Mouse (Mus musculus): ENCODE measurements around the gene Meaf6.

The Meaf6 gene

GRCm38 (mm10) chr4:125145213-125145612 lies 60.3 kb downstream of the Meaf6 start:
- no peak for DNase-seq

- no peak for DNase-seq
Measured at GRCm38 (mm10) chr4:125147970-125148369, 63.0 kb downstream of the Meaf6 start.

GRCm38 (mm10) chr4:125149460-125149859 lies 64.5 kb downstream of the Meaf6 start:
- no peak for DNase-seq

GRCm38 (mm10) chr4:125152469-125152868 lies 67.5 kb downstream of the Meaf6 start:
- no peak for DNase-seq

- no peak for DNase-seq
Measured at GRCm38 (mm10) chr4:125153659-125154241, 68.8 kb downstream of the Meaf6 start.

- DNase-seq = no peak
Measured at GRCm38 (mm10) chr4:125155646-125156045, 70.7 kb downstream of the Meaf6 start.

- no peak for DNase-seq
Measured at GRCm38 (mm10) chr4:125157322-125157721, 72.4 kb downstream of the Meaf6 start.

GRCm38 (mm10) chr4:125158081-125158480 lies 73.1 kb downstream of the Meaf6 start:
- no peak for DNase-seq

- DNase-seq = no peak
Measured at GRCm38 (mm10) chr4:125158581-125159317, 73.8 kb downstream of the Meaf6 start.

GRCm38 (mm10) chr4:125160320-125160950 lies 75.5 kb downstream of the Meaf6 start:
- peak; percentile 75 to 88 for DNase-seq

GRCm38 (mm10) chr4:125160951-125161331 lies 76.0 kb downstream of the Meaf6 start:
- no peak for DNase-seq

- DNase-seq = no peak
Measured at GRCm38 (mm10) chr4:125161392-125161791, 76.5 kb downstream of the Meaf6 start.

GRCm38 (mm10) chr4:125162701-125163100 lies 77.8 kb downstream of the Meaf6 start:
- DNase-seq = no peak

Data from kidney, adult 8-10 months (tissue).